Mouse (Mus musculus): Measurements from ENCODE around the gene Col6a2. TPM values are rescaled to one million over a fixed set of nuclear protein-coding genes. Genes with fewer than 3 reads are reported as not detected.

The Col6a2 gene
- polyA plus RNA-seq, 1 experiment from 2014 or later = 12.6 TPM

GRCm38 (mm10) chr10:76584138-76584537 lies 39.3 kb downstream of the Col6a2 start:
- Histone ChIP-seq H3K9me3 (ENCODE audit: control insufficient read depth, low read length) (no peaks in the 10 kb centered on the region), H3K4me3 (ENCODE audit: low read depth, low read length) (no peak overlapping the region)

GRCm38 (mm10) chr10:76576920-76577319 lies 46.5 kb downstream of the Col6a2 start:
- DNase-seq (ENCODE audit: low spot score) (no peak), ATAC-seq (ENCODE audit: low FRiP score) (no peak)
- Histone ChIP-seq H3K4me3 (ENCODE audit: low read depth, low read length) (no peak overlapping the region), H3K9ac (ENCODE audit: low read depth, low read length) (no peak overlapping the region), H3K27ac (ENCODE audit: low read depth, low read length) (no peak overlapping the region), H3K36me3 (ENCODE audit: control insufficient read depth, insufficient read depth, low read length) (no peaks in the 10 kb centered on the region), H3K27me3 (ENCODE audit: control insufficient read depth, insufficient read depth, low read length) (no peaks in the 10 kb centered on the region), H3K4me2 (replicated peaks; ENCODE audit: low read depth, low read length) (no peak overlapping the region), H3K4me1 (replicated peaks; ENCODE audit: control insufficient read depth, insufficient read depth, low read length) (no peaks in the 10 kb centered on the region), H3K9me3 (ENCODE audit: control insufficient read depth, low read length) (no peaks in the 10 kb centered on the region)
- 74% methylated on average over 7 of the region's 7 CpGs for WGBS

More at GRCm38 (mm10) chr10:76584138-76584537, 39.3 kb downstream of the Col6a2 start:
- Histone ChIP-seq H3K4me2 (replicated peaks; ENCODE audit: low read depth, low read length) (no peak overlapping the region), H3K27me3 (ENCODE audit: control insufficient read depth, insufficient read depth, low read length) (no peaks in the 10 kb centered on the region), H3K27ac (ENCODE audit: low read depth, low read length) (no peak overlapping the region), H3K36me3 (ENCODE audit: control insufficient read depth, insufficient read depth, low read length) (no peaks in the 10 kb centered on the region), H3K4me1 (replicated peaks; ENCODE audit: control insufficient read depth, insufficient read depth, low read length) (no peaks in the 10 kb centered on the region), H3K9ac (ENCODE audit: low read depth, low read length) (no peak overlapping the region)
- WGBS = 20% methylated on average over 10 of the region's 10 CpGs
- ATAC-seq (ENCODE audit: low FRiP score) (no peak), DNase-seq (ENCODE audit: low spot score) (no peak)

- no peak within 1 kb of the TSS for H3K4me2 ChIP-seq (replicated peaks; ENCODE audit: low read depth, low read length)
Observed at GRCm38 (mm10) chr10:76575374-76575773, 48.1 kb downstream of the Col6a2 start, which contains the start of gene Ftcd. Gene Ftcd, plus strand, starts transcription at chr10:76575648.

GRCm38 (mm10) chr10:76572151-76572550 lies 51.3 kb downstream of the Col6a2 start:
- Histone ChIP-seq H3K9ac (ENCODE audit: low read depth, low read length) (no peak overlapping the region), H3K4me3 (ENCODE audit: low read depth, low read length) (no peak overlapping the region), H3K9me3 (ENCODE audit: control insufficient read depth, low read length) (no peaks in the 10 kb centered on the region), H3K4me1 (replicated peaks; ENCODE audit: control insufficient read depth, insufficient read depth, low read length) (no peaks in the 10 kb centered on the region), H3K27ac (ENCODE audit: low read depth, low read length) (no peak overlapping the region), H3K36me3 (ENCODE audit: control insufficient read depth, insufficient read depth, low read length) (no peaks in the 10 kb centered on the region), H3K27me3 (ENCODE audit: control insufficient read depth, insufficient read depth, low read length) (no peaks in the 10 kb centered on the region), H3K4me2 (replicated peaks; ENCODE audit: low read depth, low read length) (no peak overlapping the region)
- DNase-seq (ENCODE audit: low spot score) (no peak), ATAC-seq (ENCODE audit: low FRiP score) (no peak)
- WGBS = 75% methylated on average over 3 of the region's 3 CpGs

More at GRCm38 (mm10) chr10:76575374-76575773, 48.1 kb downstream of the Col6a2 start, which contains the start of gene Ftcd:
- no peak for ATAC-seq (ENCODE audit: low FRiP score)
- Histone ChIP-seq H3K27ac (ENCODE audit: low read depth, low read length) (no peak within 1 kb of the TSS), H3K9ac (ENCODE audit: low read depth, low read length) (no peak within 1 kb of the TSS), H3K36me3 (ENCODE audit: control insufficient read depth, insufficient read depth, low read length) (no peaks in the 10 kb centered on the region), H3K9me3 (ENCODE audit: control insufficient read depth, low read length) (no peaks in the 10 kb centered on the region), H3K4me1 (replicated peaks; ENCODE audit: control insufficient read depth, insufficient read depth, low read length) (no peaks in the 10 kb centered on the region), H3K27me3 (ENCODE audit: control insufficient read depth, insufficient read depth, low read length) (no peaks in the 10 kb centered on the region), H3K4me3 (ENCODE audit: low read depth, low read length) (no peak within 1 kb of the TSS)
- no peak for DNase-seq (ENCODE audit: low spot score)
- WGBS = 67% methylated on average over 3 of the region's 3 CpGs

GRCm38 (mm10) chr10:76571070-76571469 lies 52.4 kb downstream of the Col6a2 start:
- Histone ChIP-seq H3K9ac (ENCODE audit: low read depth, low read length) (no peak overlapping the region), H3K27me3 (ENCODE audit: control insufficient read depth, insufficient read depth, low read length) (no peaks in the 10 kb centered on the region), H3K4me2 (replicated peaks; ENCODE audit: low read depth, low read length) (no peak overlapping the region), H3K9me3 (ENCODE audit: control insufficient read depth, low read length) (no peaks in the 10 kb centered on the region), H3K27ac (ENCODE audit: low read depth, low read length) (no peak overlapping the region), H3K4me1 (replicated peaks; ENCODE audit: control insufficient read depth, insufficient read depth, low read length) (no peaks in the 10 kb centered on the region), H3K4me3 (ENCODE audit: low read depth, low read length) (no peak overlapping the region), H3K36me3 (ENCODE audit: control insufficient read depth, insufficient read depth, low read length) (no peaks in the 10 kb centered on the region)
- ATAC-seq (ENCODE audit: low FRiP score) (no peak), DNase-seq (ENCODE audit: low spot score) (no peak)
- WGBS = 81% methylated on average over 2 of the region's 2 CpGs

GRCm38 (mm10) chr10:76569996-76570685 lies 53.3 kb downstream of the Col6a2 start:
- 88% methylated on average over 22 of the region's 22 CpGs for WGBS
- DNase-seq (ENCODE audit: low spot score) (no peak), ATAC-seq (ENCODE audit: low FRiP score) (no peak)
- no peak overlapping the region for H3K4me2 ChIP-seq (replicated peaks; ENCODE audit: low read depth, low read length)
- no peaks in the 10 kb centered on the region for H3K27me3 ChIP-seq (ENCODE audit: control insufficient read depth, insufficient read depth, low read length)
- H3K4me3 ChIP-seq (ENCODE audit: low read depth, low read length) = no peak overlapping the region
- no peak overlapping the region for H3K9ac ChIP-seq (ENCODE audit: low read depth, low read length)
- H3K36me3 ChIP-seq (ENCODE audit: control insufficient read depth, insufficient read depth, low read length) = no peaks in the 10 kb centered on the region
- no peak overlapping the region for H3K27ac ChIP-seq (ENCODE audit: low read depth, low read length)
- no peaks in the 10 kb centered on the region for H3K4me1 ChIP-seq (replicated peaks; ENCODE audit: control insufficient read depth, insufficient read depth, low read length)
- H3K9me3 ChIP-seq (ENCODE audit: control insufficient read depth, low read length) = no peaks in the 10 kb centered on the region

- Histone ChIP-seq H3K9me3 (ENCODE audit: control insufficient read depth, low read length) (no peaks in the 10 kb centered on the region), H3K36me3 (ENCODE audit: control insufficient read depth, insufficient read depth, low read length) (no peaks in the 10 kb centered on the region), H3K27me3 (ENCODE audit: control insufficient read depth, insufficient read depth, low read length) (no peaks in the 10 kb centered on the region), H3K4me3 (ENCODE audit: low read depth, low read length) (no peak within 1 kb of the TSS), H3K4me2 (replicated peaks; ENCODE audit: low read depth, low read length) (no peak within 1 kb of the TSS), H3K4me1 (replicated peaks; ENCODE audit: control insufficient read depth, insufficient read depth, low read length) (no peaks in the 10 kb centered on the region), H3K27ac (ENCODE audit: low read depth, low read length) (no peak within 1 kb of the TSS), H3K9ac (ENCODE audit: low read depth, low read length) (no peak within 1 kb of the TSS)
- WGBS = 92% methylated on average over 10 of the region's 10 CpGs
- no peak for DNase-seq (ENCODE audit: low spot score)
- ATAC-seq (ENCODE audit: low FRiP score) = no peak
Observed at GRCm38 (mm10) chr10:76561972-76562371, 61.5 kb downstream of the Col6a2 start, which contains the start of gene Spatc1l. Gene Spatc1l, plus strand, starts transcription at chr10:76562272.

- Histone ChIP-seq H3K27ac (ENCODE audit: low read depth, low read length) (no peak overlapping the region), H3K4me3 (ENCODE audit: low read depth, low read length) (no peak overlapping the region), H3K9ac (ENCODE audit: low read depth, low read length) (no peak overlapping the region), H3K4me1 (replicated peaks; ENCODE audit: control insufficient read depth, insufficient read depth, low read length) (no peaks in the 10 kb centered on the region), H3K4me2 (replicated peaks; ENCODE audit: low read depth, low read length) (no peak overlapping the region), H3K36me3 (ENCODE audit: control insufficient read depth, insufficient read depth, low read length) (peaks cover 26% of the 10 kb centered on the region; the same call in 1 of the 2 replicates), H3K27me3 (ENCODE audit: control insufficient read depth, insufficient read depth, low read length) (no peaks in the 10 kb centered on the region), H3K9me3 (ENCODE audit: control insufficient read depth, low read length) (no peaks in the 10 kb centered on the region)
- no peak for ATAC-seq (ENCODE audit: low FRiP score)
- 92% methylated on average over 5 of the region's 5 CpGs for WGBS
- DNase-seq (ENCODE audit: low spot score) = no peak
Observed at GRCm38 (mm10) chr10:76554061-76554460, 69.4 kb downstream of the Col6a2 start.

- H3K9ac ChIP-seq (ENCODE audit: low read depth, low read length) = no peak overlapping the region
- H3K27me3 ChIP-seq (ENCODE audit: control insufficient read depth, insufficient read depth, low read length) = no peaks in the 10 kb centered on the region
- no peak overlapping the region for H3K27ac ChIP-seq (ENCODE audit: low read depth, low read length)
- no peak for ATAC-seq (ENCODE audit: low FRiP score)
- 84% methylated on average over 3 of the region's 3 CpGs for WGBS
- no peak overlapping the region for H3K4me3 ChIP-seq (ENCODE audit: low read depth, low read length)
- H3K4me1 ChIP-seq (replicated peaks; ENCODE audit: control insufficient read depth, insufficient read depth, low read length) = no peaks in the 10 kb centered on the region
- no peak for DNase-seq (ENCODE audit: low spot score)
- H3K9me3 ChIP-seq (ENCODE audit: control insufficient read depth, low read length) = no peaks in the 10 kb centered on the region
- no peak overlapping the region for H3K4me2 ChIP-seq (replicated peaks; ENCODE audit: low read depth, low read length)
- H3K36me3 ChIP-seq (ENCODE audit: control insufficient read depth, insufficient read depth, low read length) = peaks cover 29% of the 10 kb centered on the region; the same call in 1 of the 2 replicates
Observed at GRCm38 (mm10) chr10:76551556-76551955, 71.9 kb downstream of the Col6a2 start.

Data from hindbrain, embryonic 11.5 days (tissue).